Mouse (Mus musculus): ENCODE measurements around the gene Mul1. TPM values are rescaled to one million over a fixed set of nuclear protein-coding genes. Genes with fewer than 3 reads are reported as not detected.

Mul1 gene
- total RNA-seq, 4 experiments from 2014 or later, result 51.3 to 62.9 (median 55.8) TPM

DNA sequence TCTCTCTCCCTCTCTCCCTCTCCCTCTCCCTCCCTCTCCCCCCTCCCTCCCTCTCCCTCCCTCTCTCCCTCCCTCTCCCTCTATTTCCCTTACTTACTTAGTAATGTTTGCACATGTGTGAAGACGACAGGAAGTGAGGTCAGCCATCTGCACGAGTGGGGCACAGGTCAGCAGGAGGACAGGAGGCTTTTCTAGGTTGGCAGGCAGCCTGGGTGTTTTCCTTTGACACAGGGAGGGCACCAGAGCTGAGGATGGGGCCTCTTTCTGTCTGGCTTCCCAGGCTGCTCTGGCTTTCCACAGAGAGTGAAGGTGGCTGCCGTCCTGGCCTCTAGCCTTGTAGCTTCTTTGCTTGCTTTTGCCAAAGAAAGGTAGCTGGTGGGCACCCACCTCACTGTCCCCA lies 5.6 kb downstream of the Mul1 start:
- DNase-seq (ENCODE audit: low spot score in 2 of 2), result no peak

DNA sequence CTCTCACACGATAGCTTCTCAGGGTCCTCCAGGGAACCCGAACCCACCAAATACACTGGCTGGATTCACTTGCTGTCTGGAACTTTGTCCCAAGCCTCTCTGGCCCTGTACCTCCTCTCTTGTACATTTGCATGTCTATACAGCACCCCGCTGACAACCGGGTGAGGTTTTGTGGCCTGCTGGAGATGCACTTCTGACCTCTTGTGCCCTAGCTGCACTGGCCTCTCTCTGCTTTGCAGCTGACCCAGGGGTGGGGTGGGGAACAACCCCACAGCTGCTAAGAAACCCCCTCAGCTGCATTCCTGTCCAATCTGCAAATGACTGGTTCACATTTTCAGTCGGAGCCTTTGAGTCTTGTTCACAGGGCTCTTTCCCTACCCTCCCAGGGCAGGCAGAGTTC lies 10.5 kb downstream of the Mul1 start:
- no peak for DNase-seq (ENCODE audit: low spot score in 2 of 2)

DNA sequence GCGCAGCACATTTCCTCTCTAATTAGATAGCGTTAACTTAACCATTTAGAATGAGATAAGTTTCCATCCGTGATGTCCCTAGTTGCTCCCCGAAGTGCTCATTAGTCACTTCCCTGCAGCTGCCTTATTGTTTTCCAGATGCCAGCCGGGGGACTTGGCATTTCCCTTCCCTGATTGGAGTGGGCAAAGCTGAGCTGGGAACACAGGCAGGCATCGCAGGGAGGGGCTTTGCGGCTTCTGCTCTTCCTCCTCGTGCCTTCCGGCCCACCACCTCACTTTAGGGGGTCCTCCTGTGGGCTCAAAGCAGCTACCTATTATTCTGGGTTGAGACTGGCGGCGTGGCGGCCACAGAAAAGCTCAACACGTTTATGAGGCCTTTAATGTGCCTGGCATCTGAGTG lies 12.5 kb downstream of the Mul1 start:
- DNase-seq (ENCODE audit: low spot score in 2 of 2), result no peak

DNA sequence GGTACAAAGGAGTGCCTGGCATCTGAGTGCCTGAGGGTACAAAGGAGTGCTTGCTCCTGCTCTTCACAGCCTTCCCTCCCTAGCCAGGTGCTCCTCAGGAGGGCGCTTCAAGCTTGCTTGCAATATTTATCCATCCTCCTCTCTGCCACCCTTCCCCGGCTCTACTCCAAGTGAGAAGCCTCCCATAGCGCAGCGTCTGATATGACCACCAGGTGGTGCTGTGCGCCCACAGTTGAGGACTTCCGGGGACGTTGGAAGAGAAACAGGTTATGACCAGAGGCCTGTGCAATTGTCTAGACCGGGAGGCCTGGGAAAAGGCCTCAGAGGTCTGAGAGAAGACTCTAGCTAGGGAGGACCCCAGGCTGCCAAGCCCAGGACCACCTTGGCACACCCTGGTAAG lies 12.9 kb downstream of the Mul1 start:
- peak; percentile 93 to 96 for DNase-seq (ENCODE audit: low spot score in 2 of 2)

DNA sequence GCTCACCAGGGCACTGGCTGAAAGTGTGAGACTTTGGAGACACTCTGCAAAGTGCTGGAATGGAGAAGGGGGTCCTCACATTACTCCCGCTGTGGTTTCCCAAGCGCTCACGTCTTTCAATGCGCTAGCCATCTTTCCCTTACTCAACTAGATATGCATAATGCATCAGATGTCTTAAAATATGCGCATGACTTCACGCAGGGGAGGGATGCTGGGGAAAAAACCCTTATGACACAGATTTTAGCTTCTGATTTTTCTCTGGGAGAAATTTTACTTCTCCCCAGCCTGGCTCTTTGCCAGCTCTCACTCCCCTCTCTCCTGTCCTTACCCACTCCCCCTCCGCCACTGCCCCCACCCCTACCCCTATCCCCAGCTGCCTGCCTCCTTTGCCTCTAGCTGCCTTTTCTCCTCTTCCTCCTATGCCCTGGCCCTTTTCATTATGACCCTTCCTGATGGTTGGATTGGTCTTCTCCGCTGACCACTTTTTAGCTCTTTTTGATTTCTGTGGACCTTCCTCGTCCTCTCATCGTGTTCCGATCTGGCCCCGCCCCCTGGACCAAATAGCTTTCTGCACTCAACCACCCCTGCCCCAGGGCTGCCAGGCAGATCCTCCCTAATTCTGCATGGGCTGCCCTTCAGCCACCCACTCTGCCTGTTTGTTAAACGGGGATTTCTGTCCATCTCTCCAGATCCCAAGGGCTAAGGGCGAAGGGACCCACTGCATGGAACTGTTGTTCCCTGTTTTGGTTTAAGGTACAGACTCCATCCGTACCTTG lies 13.5 kb downstream of the Mul1 start:
- DNase-seq (ENCODE audit: low spot score in 2 of 2), result no peak

DNA sequence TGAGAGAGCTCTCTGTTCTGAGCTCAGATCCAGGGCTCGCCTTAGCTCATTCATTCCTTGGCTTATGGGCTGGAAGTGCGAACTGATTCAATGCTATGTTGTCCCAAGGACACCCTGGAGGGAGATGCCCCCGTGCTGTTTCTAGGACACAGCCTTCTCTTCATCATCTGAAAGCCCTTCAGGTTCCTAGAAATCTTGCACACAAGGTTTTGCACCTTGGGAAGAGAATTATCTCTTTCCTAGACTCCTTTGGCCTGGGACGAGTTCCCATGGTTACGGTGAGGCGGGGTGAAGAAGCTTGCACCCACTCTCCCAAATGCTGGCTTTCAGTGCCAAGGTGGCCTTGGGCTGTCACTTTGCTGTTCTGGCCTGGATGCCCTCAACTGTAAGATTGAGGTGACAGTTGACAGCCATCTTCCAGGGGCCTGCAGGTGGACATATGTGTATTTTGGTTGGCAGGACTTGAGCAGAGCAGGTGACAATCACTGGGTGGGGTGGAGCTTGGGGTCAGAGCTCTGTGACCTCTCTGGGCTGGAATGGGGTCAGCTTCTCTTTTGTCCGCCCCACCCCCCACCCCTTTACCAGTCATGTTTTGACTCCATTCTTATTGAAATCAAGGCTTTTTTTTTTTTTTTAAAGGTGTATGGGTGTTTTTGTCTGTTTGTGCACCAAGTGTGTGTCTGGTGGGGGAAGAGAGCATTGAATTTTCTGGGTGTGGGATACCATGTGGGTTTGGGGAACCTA lies 14.6 kb downstream of the Mul1 start:
- DNase-seq (ENCODE audit: low spot score in 2 of 2), result no peak

DNA sequence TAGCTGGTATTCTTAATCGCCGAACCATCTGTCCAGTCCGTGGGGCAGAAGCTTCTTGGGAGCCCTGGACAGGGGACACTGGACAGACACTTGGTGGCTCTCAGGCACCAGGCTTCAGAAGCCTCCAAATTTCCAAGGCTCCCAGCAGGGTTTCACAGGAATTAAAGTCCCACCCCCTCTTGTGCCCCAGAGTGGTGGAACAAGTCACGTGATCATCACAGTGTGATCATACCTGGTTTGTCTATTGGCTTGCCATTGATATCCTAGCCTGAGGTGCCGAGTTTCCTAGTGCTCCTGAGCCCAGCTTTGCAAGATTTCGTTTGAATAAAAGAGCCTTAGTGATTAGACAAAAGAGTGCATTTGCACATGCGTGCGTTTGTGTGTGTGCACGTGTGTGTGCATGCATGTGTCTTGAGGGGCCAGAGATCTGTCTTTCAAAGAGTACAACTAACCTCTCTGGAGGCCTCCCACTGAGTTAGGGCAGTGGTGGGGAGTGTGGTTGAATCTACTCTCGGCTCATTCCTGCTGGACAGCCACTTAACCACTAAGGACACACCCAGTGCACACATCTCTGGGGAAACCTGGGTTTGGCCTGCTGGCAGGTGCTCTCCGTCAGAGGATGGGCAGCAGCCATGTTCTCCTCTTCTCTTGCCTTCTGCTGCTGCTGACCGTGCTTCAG lies 15.3 kb downstream of the Mul1 start:
- no peak for DNase-seq (ENCODE audit: low spot score in 2 of 2)

DNA sequence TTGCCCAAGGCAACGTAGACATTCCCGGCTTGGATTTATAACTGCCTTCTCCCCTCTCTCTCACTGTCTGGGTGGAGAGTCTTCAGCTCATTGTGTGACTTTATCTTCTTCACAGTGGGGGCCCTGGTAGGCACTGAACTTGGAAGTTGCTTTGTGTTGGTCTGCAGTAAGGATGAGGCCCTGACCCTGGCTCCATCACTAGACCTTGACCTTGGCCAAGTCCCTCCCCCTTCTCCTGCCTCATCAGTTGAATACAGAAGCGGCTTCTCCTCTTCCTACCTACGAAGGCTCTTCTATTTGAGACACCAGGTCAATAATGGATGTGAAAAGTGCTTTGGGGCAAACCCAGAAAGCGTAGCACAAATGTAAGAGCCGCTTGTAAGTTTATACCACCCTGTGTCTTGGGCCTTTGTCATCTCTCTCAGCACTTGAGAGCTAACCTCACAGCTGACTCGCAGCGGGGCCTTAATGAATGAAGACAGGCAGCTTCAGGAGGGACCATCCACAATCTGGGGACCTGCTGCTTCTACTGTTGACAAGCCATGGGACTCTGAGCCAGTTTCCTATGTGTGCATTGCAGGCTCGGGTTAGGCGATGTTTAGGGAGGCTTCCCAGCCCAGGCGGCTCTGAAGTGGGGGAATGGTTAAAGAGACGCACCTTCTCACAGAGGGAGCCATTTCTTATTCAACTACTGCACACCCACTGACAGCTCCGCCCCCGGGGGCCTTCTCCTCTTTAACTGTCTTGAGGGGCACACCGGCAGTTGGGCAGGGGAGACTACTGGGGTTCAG lies 18.0 kb downstream of the Mul1 start:
- DNase-seq (ENCODE audit: low spot score in 2 of 2), result no peak

DNA sequence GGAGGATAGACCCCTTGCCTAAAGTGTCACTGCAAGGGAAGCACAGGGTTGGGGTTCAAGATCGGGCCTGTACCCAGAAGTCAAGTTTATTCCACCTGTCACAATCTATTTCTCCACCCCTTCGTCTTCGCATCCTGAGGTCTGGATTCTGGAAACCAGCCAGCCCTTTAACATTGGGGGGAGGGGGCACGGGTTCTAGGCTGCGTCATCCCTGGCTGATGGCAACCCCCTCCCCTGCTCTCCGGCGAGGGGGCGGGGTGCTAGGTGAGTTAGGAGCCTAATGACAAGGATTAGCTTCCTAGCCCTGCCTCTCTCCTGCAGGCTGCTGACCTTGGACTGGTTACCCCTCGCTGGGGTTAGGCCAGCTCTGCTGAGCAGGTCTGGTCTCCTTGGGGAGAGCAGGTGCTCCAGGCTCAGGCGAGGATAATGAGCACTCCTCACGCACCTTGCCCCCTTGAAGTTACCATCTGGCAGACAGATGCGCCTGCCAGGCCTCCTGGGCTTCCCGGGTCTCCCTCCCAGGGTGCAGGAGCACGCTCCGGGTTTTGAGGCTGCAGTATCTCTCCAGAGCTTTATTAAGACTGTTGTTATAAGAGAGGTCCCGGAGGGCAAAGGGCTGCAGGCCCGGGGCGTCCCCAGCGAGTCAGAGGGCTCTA lies 18.8 kb downstream of the Mul1 start:
- no peak for DNase-seq (ENCODE audit: low spot score in 2 of 2)

DNA sequence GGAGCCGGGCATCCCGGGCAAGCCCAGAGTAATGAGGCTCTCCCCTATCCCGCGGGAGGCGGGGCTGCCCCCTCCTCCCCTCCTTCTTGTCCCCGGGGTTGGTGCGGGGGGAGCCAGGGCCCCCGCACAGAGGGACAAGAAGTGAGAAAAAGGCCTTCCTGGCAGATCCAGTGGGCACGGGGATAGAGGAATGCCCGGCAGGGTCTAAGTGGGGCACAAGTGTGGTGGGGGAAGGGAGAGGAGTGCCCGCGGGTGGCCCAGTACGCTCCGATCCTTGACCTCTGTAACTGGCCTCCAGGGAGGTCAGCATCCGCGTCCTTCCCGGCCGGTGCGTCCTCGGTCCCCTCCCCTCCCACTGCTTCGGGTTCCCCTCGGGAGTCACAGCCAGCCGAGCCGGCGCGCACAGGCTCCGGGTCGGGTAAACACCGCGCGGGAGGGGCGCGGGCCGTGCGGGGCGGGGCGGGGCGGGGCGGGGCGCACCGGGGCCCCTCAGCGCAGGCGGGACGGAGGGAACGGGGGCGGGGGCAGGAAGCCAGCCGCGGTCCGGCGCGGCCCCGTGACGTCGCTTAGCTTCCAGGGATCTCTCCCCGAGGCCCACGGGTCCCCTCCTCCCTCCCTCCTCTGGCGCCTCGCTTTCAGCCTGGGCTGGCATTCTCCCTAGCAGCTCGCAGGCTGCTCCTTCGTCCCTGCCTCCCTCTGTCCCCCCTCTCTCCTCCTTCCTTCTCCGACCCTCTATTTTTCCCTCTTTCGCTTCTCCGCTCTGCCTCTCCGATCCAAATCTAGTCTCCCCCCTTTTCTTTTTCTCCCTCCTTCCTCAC lies 19.5 kb downstream of the Mul1 start, which contains the start of gene Camk2n1:
Gene Camk2n1 (plus strand): TSS at position 562 of the 818 bp plus-strand sequence.
- DNase-seq (ENCODE audit: low spot score in 2 of 2), result peak; percentile 83 to 87

DNA sequence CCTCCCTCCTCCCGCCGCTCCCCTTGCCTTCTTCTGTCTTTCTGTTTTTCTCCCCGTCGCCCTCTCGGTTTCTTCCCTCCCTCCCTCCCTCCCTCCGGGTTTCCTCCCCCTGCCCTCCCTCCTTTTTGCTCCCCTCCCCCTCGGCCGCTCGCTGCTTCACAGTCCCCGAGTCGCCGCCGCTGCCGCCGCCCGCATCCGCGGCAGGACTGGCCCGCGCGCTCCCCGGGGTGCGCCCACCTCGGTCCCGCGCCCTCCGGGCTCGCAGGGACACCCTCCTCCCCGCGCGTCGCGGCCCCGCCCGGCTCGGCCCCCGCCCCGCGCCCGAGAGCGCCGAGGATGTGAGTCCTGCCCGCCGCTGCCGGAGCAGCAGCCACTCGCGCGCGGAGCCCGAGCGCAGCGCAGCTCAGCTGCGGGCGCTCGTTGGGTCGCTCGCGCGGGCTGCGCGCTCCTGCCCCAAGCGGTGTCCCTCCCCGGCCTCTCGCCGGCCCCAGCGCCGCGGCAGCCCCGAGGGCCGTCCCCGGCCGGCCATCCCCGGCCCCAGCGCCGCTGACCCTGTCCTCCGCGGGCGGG lies 20.2 kb downstream of the Mul1 start:
- peak; percentile 54 to 64 for DNase-seq (ENCODE audit: low spot score in 2 of 2)

DNA sequence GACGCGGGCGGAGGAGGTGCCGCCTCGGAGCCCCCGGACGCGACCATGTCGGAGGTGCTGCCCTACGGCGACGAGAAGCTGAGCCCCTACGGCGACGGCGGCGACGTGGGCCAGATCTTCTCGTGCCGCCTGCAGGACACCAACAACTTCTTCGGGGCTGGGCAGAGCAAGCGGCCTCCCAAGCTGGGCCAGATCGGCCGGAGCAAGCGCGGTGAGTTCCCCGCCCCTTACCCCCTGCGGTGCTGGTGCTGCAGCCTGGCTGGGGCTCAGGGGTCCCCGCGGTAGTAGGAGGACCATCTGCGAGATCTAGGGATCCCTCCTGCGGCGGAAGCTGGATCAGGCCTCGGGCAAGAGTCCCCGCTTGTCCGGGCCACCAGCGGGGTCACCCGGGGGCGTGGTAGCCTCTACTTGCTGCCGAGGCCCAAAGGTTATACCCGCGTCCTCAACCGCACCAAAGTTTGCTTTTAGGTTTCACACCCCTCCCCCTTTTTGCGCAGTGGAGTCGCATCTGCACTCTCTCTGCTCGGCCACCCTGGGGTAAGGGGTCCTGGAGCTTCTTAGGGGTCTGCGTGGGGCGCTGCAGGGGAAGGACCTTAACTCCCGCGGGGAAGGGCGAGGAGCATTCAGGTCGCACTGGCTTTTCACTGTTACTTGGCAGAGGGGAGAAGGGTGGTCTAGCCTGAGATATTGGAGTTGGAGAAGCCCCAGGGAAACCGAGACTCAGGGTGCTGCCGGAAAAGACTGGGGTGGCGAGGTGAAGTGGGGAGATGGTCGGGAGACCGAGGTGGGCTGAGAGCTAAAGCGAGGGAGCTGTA lies 20.9 kb downstream of the Mul1 start:
- peak in 1 of 2 experiments; percentile 39 for DNase-seq (ENCODE audit: low spot score in 2 of 2)

DNA sequence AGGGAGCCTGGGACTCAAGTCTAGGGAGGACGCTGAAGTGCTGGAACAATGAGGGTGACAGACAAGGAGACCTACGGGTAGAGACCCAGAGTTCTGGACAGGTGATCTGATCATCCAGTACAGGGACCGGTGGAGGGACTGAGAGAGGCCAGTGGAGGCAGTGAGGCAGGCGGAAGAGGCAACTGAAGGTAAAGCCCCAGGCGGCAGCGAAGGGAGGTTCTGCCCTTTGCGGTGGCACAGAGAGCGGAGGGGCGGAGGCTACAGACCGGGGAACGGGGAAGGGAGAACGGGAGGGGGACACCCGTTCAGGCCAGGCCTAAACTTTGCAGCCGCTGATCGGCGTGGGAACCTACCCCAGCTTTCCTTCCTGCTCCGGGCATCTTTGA lies 21.5 kb downstream of the Mul1 start:
- DNase-seq (ENCODE audit: low spot score in 2 of 2), result no peak

DNA sequence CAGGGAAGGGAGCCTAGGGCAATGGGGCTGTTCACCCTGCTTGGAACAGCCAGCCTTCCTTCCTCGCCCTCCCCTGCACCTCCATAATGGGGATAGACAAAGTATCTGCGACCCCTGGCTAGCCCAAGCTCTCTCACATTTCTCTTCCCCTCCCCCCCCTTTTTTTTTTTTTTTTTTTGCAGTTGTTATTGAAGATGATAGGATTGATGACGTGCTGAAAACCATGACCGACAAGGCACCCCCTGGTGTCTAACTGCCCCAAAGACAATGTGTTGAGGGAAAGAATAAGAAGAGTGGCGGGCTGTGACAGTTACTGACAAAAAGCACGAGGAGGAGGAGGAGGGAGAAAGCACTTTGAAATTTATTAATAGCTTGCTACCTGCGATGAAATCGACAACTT lies 22.1 kb downstream of the Mul1 start:
- DNase-seq (ENCODE audit: low spot score in 2 of 2), result no peak

DNA sequence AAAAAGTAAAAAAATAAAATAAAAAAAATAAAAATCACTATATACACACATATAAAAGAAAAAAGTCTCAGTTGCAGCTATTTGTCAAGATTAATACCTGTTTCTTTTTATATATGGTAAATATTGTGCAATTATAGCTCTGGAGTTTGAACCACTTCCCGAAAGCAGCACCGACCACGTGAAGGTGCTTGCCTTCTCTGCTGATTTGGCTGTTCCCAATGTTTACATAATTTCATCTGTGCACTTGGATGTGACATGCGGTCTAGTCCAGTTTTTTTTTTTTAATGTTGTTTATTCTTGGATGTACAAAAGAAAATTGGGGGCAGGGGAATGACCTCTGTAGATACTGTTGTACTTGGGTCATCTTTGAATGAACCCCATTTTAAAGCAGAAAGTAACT lies 22.6 kb downstream of the Mul1 start:
- DNase-seq (ENCODE audit: low spot score in 2 of 2), result no peak

DNA sequence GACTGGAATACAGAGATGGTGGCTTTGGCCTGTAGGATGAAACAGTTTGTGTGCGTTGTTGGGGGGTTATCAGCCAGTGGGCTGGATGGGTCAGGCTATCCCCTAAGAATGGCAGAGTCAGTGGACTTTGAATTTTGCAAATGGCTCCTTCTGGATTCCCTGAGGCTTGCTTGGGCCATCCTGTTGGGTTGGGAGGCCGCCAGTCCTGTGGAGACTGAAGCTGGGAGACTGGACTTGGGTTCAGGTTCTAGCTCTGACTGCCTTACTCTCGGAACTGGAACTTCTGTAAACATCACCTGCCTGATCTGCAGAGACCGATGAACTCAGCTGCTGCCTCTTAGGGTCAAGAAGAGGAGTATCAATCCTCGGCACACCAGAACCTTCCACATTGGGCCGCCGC lies 23.7 kb downstream of the Mul1 start:
- no peak for DNase-seq (ENCODE audit: low spot score in 2 of 2)

DNA sequence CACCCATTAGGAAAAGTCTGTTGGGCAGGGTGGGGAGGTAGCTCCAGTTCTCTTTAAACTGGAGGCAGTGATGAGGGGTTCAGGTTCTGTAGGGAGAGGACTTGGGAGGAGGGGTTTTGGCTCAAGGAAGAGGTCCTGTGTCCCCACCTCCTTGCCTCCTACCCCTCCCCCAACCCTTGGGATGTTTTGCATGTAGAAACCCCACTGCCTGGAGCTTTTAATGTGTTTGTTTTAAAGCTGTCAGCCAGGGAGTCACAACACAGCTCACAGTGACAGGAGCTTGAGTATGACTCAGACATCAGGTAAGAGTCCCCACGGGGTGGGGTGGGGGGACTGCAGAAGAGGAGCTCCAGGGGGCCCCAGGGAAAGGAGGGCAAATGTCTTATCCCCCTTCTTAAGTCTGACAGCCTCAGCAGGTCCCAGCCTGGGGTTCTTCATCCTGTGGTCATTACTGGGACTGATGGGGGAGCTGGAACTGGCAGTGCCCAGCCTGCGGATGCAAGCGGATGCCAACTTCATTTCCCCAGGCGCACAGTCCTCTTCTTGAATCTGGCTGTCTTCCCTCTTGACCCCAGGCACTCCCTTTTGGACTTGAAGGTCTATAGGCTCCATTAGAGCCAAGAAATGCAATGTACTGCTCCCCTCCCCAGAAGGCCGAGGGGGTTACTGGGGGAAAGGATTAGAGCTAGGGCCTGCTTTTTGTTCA lies 24.4 kb downstream of the Mul1 start:
- DNase-seq (ENCODE audit: low spot score in 2 of 2), result no peak

DNA sequence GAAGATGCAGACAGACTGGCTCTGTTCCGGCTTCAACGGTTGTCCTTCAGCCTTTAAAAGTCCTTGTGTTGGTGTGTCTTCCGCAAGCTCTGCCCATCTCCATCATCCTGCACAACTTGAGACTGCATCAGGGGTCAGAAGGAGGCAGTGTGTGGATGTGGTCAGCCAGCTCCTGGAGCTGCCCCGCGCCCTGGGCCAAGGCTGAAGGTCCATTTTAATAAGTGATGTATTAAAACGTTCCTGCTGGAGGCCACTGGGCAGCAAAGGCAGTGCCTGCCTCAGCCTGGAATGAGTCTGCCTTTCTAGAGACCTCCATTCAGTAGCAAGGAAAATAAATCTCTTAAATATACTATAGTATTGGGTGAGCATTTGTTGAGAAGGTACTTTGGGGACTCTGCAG lies 25.3 kb downstream of the Mul1 start:
- no peak for DNase-seq (ENCODE audit: low spot score in 2 of 2)

Measured in layer of hippocampus, adult 8-10 months (tissue).